Mouse (Mus musculus): ENCODE measurements around the gene Bach2.

The Bach2 gene

GRCm38 (mm10) chr4:32238366-32238854 is at the start of gene Bach2:
TSS of gene Bach2 (plus strand) at chr4:32238804.
- peak; percentile 95 for DNase-seq (ENCODE audit: low read depth)

- no peak for DNase-seq (ENCODE audit: low read depth)
These were observed 49.1 kb upstream of the Bach2 start for GRCm38 (mm10) chr4:32189416-32190036.

GRCm38 (mm10) chr4:32190506-32190905 is 48.1 kb upstream of the Bach2 start:
- DNase-seq (ENCODE audit: low read depth), result no peak

- no peak for DNase-seq (ENCODE audit: low read depth)
These were observed 42.4 kb upstream of the Bach2 start for GRCm38 (mm10) chr4:32195945-32196921.

- DNase-seq (ENCODE audit: low read depth), result no peak
These were observed 40.6 kb upstream of the Bach2 start for GRCm38 (mm10) chr4:32198031-32198430.

GRCm38 (mm10) chr4:32198589-32198988 is 40.0 kb upstream of the Bach2 start:
- no peak for DNase-seq (ENCODE audit: low read depth)

GRCm38 (mm10) chr4:32199156-32199555 is 39.4 kb upstream of the Bach2 start:
- no peak for DNase-seq (ENCODE audit: low read depth)

GRCm38 (mm10) chr4:32201114-32201513 is 37.5 kb upstream of the Bach2 start:
- no peak for DNase-seq (ENCODE audit: low read depth)

GRCm38 (mm10) chr4:32202362-32202761 is 36.2 kb upstream of the Bach2 start:
- no peak for DNase-seq (ENCODE audit: low read depth)

- no peak for DNase-seq (ENCODE audit: low read depth)
These were observed 33.8 kb upstream of the Bach2 start for GRCm38 (mm10) chr4:32204819-32205218.

GRCm38 (mm10) chr4:32205825-32206224 is 32.8 kb upstream of the Bach2 start:
- DNase-seq (ENCODE audit: low read depth), result no peak

- no peak for DNase-seq (ENCODE audit: low read depth)
These were observed 28.6 kb upstream of the Bach2 start for GRCm38 (mm10) chr4:32209995-32210394.

- no peak for DNase-seq (ENCODE audit: low read depth)
These were observed 28.0 kb upstream of the Bach2 start for GRCm38 (mm10) chr4:32210424-32211184.

- DNase-seq (ENCODE audit: low read depth), result no peak
These were observed 26.0 kb upstream of the Bach2 start for GRCm38 (mm10) chr4:32212593-32212992.

- peak; percentile 85 for DNase-seq (ENCODE audit: low read depth)
These were observed 22.1 kb upstream of the Bach2 start for GRCm38 (mm10) chr4:32216466-32216865.

- peak; percentile 81 for DNase-seq (ENCODE audit: low read depth)
These were observed 21.6 kb upstream of the Bach2 start for GRCm38 (mm10) chr4:32217016-32217415.

GRCm38 (mm10) chr4:32217593-32217992 is 21.0 kb upstream of the Bach2 start:
- peak; percentile 96 for DNase-seq (ENCODE audit: low read depth)

GRCm38 (mm10) chr4:32218371-32218770 is 20.2 kb upstream of the Bach2 start:
- DNase-seq (ENCODE audit: low read depth), result peak; percentile 78

- peak; percentile 64 for DNase-seq (ENCODE audit: low read depth)
These were observed 19.0 kb upstream of the Bach2 start for GRCm38 (mm10) chr4:32219428-32220128.

GRCm38 (mm10) chr4:32220129-32220491 is 18.5 kb upstream of the Bach2 start:
- no peak for DNase-seq (ENCODE audit: low read depth)

- DNase-seq (ENCODE audit: low read depth), result no peak
These were observed 17.6 kb upstream of the Bach2 start for GRCm38 (mm10) chr4:32220961-32221360.

- no peak for DNase-seq (ENCODE audit: low read depth)
These were observed 15.0 kb upstream of the Bach2 start for GRCm38 (mm10) chr4:32223563-32223962.
